Mouse (Mus musculus) lung, postnatal 36 days (tissue): ENCODE measurements at regions not wholly inside any gene's neighbourhood (a gene's known extent, or its start where the extent isn't known, plus 50 kb on each side); places are given as distances from the start of the nearest gene placed in this dataset.
A peak's percentile ranks its signal among the peaks of the same experiment; 100 is the strongest.

Experiments used
- DNase-seq: peaks from one replicate; pipeline ENCODE4 v3.0.0; 2022; ENCODE audit warnings: mixed read lengths

DNA sequence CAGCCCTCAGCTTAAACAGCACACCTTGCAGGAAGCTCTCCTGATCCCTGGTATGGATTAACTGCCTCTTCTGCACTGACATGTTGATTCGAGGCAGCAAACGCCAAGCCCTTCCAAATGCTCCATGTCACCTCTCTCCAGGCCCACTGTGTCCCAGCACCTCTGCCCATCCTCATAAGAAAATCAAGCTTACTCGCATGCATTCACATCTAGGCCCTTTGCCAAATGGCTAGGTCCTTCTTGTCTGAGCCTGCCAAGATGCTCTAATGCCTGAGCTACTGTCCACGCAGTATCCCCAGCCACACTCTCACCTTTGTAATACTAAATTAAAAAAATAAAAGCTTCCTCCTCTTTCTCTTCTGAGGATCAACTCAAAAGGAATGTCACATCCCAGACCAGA, 588.7 kb upstream of the Cdh11 start:
- DNase-seq = no peak

GRCm38 (mm10) chr8:103378545-103378944, 593.1 kb upstream of the Cdh11 start:
- no peak for DNase-seq

- no peak for DNase-seq
Observed at GRCm38 (mm10) chr8:103381575-103381974, 596.1 kb upstream of the Cdh11 start.

DNA sequence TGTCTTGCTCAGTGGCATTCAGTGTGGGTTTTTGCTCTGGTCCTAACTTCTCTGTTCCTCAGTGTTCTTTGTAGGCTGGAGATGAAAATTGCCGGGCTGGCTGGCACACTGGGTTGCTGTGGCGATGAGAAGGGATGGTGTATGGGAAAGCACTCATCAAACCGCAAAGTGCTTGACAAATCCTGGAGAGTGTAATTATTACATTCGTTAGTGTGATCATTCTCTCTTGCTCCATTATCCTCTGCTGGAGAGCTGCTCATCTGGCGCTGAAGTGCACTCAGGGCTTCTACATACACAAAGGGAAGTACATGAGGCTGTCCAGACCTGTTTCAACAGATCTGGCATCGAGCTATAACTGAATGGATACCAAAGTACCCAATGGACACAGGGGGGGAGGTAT, 605.9 kb upstream of the Cdh11 start:
- no peak for DNase-seq

DNA sequence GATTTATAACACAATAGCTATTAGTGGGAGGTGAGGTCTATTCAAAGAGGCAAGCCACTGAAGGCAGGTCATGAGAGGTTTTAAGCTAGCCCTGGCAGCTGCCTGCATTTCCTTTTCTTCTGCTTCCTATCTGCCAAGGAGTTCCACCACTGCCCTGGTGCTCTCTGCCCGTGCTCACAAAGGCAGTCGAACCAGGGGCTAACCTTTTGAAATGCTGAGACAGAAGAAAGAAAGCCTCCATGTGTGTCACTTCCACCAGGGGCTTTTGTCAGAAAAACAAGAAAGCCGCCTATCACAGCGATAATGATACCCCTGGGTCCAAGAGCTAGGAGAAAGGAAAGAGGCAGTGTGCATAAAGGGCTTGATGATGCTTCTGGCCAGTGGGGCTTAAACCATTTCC, 609.9 kb upstream of the Cdh11 start:
- DNase-seq = no peak

DNA sequence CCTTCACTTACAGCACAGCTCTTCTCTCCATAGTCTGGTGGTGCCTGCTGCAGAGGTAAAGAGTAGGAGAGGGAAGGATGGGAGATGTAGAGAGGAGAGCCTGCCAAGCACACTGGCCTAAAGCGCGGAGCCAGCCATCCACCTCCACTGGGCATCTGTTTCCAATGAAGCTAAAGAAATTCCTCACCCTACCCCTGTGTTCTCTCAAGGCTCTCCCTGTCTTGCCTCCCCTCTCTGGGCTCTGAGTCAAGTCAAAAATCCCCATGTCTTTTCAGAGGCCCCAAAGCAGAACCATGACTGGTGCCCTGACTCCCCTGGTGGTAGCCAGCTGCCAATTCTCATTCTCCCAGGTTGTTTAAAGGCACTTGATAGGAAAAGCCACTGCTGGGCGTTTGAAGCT, 612.7 kb upstream of the Cdh11 start:
- no peak for DNase-seq

- DNase-seq = no peak
Observed at GRCm38 (mm10) chr8:103399466-103399865, 614.0 kb upstream of the Cdh11 start.

DNA sequence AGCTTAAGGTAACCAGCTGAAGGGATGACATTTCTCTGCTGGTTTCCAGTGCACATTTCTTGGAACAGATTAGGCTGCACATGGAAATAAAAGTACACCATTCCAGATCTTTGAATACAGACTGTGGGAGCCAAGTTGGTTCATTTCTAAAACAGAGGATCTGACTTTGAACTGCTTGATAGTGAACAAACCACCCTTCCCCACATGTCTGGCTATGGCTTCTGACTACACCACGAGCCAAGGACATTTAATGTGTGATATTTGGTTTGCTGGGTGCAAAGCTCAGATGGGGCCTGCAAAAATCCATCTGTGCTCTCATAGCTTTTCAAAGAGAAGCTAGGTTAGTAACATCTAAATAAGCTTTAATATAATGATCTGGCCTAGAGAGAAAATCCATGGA, 614.7 kb upstream of the Cdh11 start:
- DNase-seq = no peak

- DNase-seq = no peak
Observed at GRCm38 (mm10) chr8:103402731-103403130, 617.3 kb upstream of the Cdh11 start.

GRCm38 (mm10) chr8:103403826-103404225, 618.4 kb upstream of the Cdh11 start:
- no peak for DNase-seq

GRCm38 (mm10) chr8:103405787-103406186, 620.3 kb upstream of the Cdh11 start:
- no peak for DNase-seq

GRCm38 (mm10) chr8:103406921-103407320, 621.5 kb upstream of the Cdh11 start:
- no peak for DNase-seq

- peak; percentile 4 for DNase-seq
Observed at GRCm38 (mm10) chr8:103407631-103408030, 622.2 kb upstream of the Cdh11 start.

GRCm38 (mm10) chr8:103408411-103408810, 623.0 kb upstream of the Cdh11 start:
- no peak for DNase-seq

DNA sequence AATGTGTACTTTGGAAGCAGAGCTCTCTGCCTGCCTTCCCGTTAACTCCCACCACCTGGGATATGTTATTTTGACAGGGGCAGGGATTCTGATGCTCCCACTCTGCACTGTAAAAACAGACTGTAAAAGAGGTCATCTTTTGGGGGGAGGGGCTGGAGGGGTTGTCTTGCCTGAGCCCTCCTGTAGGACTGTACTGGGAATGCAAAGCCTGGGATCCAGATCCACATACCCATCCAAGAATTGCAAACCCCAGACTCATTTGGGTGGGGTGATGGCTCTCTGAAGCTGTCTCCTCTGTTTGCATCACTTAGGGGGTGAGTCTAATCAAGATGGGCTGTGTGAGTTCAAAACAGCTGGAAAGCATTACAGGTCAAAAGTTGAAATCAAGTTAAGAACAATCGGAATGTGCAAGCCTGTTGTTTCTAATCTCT, 623.7 kb upstream of the Cdh11 start:
- DNase-seq = peak; percentile 56

GRCm38 (mm10) chr8:103412731-103413130, 627.3 kb upstream of the Cdh11 start:
- DNase-seq = no peak

- DNase-seq = no peak
Observed at GRCm38 (mm10) chr8:103413589-103414575, 628.4 kb upstream of the Cdh11 start.

- DNase-seq = no peak
Observed at GRCm38 (mm10) chr8:103422313-103422973, 637.0 kb upstream of the Cdh11 start.

DNA sequence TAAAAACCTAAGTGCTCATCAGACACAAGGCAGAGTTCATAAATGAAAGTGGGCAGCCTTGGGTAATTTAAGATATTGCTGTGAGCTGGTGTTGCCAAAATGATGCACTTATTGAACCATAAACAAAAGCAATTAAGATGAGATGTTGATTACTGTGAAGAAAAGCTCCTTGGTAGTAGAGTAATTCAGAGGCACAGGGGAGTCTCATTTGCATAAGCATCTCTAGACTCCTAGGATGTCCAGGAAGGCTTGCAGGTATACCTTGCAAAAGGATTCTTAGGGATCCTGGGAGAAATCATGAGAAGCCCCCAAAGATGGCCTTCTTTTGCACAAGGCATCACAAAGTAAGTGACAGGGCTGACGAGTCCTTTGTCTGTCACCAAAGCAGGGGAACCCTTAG, 640.5 kb upstream of the Cdh11 start:
- DNase-seq = no peak

GRCm38 (mm10) chr8:103430874-103431492, 645.5 kb upstream of the Cdh11 start:
- no peak for DNase-seq

DNA sequence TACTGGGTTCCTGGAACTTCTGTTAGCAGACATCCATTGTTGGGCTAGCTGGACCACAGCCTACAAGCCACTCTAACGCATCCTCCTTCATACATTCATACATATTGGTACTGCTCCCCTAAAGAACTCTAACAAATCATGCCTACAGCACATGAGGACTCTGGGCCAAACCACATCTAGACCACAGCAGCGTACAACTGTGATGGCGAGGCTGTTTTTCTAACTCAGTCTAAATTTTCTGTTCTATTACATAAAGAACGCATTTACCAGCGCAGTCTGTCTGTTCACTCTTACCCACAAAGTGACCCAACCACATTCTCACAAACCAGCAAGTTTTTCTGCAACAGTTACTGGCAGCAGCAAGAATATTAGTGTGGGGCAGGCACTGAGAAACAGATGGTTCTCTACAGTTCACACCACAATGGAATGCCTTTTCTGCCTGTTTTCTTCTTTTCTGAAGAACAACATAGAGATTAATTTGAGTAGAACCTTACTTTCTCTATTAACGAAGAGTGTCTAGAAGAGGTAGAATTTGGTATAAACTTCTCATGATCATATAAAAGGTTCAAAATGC, 648.2 kb upstream of the Cdh11 start:
- peak; percentile 51 for DNase-seq

DNA sequence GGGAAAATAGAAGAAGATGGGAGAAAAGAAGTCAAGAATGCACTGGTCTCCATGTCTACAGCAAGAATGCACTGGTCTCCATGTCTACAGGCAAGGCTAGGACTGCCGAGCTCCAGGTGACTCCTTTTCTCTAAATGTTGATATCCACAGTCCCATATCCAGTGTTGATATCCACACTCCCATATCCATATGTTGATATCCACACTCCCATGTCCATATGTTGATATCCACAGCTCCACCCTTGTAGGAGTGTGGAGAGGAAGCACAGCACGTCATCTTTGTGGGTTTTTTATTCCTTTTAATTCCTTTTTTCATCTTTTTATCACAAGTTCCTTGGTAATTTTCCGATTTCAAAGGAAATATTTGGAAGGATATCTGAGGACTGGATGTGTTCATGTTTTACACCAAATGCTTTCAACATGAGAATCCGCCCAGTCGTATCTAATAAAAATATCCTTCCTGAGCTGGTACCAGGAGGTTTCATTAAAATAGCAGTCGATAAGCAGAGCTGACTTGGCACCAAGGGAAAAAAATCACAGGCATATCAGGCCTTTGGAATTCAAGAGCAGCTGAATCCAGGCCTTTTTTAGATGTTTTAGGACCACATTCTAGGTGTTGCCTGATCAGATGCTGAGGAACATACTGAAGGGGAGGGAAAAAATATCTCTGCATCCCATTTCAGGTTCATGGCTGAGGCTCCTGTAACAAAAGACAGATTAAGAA, 653.7 kb upstream of the Cdh11 start:
- DNase-seq = peak; percentile 31

- DNase-seq = peak; percentile 59
Observed at GRCm38 (mm10) chr8:103441163-103441562, 655.7 kb upstream of the Cdh11 start.
